Mouse (Mus musculus): ENCODE measurements at regions not wholly inside any gene's neighbourhood (a gene's known extent, or its start where the extent isn't known, plus 50 kb on each side); places are given as distances from the start of the nearest gene placed in this dataset.

DNA sequence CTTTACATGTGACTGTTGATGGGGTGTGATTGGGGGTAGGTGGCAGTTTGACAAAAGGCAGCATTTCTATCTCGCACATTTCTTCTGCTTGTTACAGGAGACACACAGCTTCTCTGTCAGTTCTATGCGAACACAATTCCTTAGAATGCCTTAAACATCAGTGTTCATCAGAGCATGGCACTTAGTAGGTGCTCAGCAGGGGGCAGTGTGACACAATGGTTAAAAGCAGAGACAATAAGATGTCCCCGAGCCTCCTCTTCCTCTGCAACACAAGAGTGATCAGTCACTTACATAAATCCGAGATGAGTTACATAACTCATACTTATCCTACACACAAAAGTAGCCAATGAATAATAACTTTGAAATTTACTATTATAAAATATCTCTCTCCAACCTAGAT is 688.1 kb downstream of the Gm826 start:
- DNase-seq (ENCODE audit: low read depth, low spot score), result no peak

DNA sequence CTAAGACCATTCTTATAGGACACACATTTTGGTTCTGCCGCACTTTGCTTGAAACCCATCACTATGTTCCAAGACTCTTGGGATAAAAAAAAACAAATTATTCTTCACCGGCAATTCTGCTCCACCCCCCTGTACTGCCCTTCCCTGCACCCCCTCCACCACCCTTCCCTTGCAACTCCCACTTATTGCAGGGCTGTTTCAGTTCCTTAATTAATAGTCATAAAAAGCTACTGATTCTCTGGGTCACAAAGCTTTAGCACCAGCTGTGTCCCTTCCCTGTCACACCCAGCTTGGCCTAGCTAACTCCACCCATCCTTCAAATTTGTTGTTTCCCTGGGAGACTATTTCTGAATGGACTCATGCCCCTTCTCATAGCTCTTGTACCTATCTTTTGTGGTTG is 687.4 kb downstream of the Gm826 start:
- no peak for DNase-seq (ENCODE audit: low read depth, low spot score)

DNA sequence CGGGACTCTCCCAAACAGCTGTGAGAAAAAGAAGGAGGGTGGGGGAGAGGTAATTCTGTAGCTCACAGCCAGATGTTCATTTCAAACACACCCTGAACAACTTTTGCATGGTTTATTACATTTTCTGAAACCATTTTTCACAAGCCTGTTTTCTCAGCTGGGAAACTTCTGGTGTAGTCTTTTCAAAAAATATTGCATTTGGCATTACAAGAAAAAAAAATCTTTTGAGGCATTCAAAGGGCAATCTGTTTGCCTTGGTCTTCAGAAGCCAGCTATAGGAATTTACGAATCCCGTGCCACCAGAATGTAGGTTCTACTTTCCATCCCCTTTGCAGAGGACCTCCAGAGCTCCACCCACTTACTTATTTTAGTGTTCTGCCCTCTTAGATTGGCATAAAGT is 681.7 kb downstream of the Gm826 start:
- DNase-seq (ENCODE audit: low read depth, low spot score), result no peak

DNA sequence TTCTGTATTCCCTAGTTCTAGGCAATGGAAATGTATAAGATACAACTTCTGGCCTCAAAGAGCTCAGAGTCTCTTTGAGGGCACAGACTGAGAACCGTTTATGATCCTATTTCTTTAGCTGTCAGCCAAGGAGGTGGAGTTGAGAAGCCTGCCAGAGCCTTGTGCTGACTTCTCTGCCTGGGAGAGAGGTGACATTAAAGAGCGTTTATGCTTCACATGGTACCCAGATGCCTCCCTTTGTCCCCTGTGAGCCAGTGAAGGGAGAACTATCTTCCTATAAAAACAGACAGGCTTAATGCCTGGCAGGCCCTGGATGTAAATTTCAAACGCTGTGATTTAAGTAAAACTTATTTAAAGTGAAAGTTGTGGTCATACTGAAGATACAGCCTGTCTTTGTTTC is 657.1 kb downstream of the Gm826 start:
- no peak for DNase-seq (ENCODE audit: low read depth, low spot score)

DNA sequence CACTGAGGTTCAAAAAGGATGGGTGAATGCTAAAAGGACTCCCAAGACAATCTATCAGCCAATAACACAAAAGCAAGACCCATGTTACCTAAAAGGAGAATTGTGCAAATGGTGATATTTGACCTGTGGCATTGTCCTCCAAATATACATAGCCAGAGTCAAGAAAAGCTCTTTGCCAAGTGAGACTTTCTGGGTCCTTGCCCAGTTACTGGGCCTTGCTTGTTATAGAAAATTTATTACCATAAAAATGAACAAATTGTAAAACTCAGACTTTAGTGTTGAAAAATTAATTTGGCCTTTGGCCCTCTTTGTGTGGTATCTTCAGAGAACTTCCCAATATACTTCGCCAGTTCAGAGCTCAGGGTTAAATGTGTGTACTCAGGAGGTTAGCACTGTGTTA is 653.3 kb downstream of the Gm826 start:
- DNase-seq (ENCODE audit: low read depth, low spot score), result no peak

DNA sequence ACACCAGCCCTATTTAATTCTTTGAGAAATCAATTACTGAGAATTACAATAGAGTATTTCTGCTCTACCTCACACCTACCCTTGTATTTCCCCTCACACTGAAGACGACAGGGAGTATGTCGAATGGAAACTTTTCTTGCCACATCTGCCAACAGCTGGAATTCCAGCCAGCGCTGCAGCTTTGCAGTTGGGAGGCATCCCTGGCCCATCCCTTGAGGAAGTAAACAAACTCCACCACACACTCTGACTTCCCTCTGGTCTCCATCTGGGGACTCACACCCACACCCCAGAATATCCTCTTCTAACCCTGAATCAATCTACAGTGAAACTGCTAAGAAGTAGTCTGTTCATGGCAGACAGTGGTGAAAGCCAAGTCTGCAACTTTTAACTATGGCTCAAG is 630.9 kb downstream of the Gm826 start:
- no peak for DNase-seq (ENCODE audit: low read depth, low spot score)

DNA sequence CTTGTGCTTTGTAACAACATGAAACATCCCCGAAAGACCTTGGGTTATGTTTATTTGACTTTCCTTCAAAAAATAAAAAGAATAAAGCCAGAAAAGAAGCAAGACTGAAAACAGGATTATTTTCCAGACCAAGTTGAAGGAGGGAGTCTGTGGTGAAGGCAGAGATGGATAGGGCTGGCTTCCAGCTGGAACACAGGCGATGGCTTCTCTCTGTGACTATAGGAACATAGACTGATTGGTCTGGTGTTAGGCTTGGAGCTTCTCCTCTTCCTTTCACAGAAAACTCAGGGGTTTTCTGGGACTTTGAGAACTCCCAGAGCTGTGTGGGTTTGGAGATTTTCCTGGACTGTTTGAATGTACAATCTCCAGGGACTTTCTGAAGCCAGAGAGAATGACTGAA is 625.8 kb downstream of the Gm826 start:
- DNase-seq (ENCODE audit: low read depth, low spot score), result no peak

DNA sequence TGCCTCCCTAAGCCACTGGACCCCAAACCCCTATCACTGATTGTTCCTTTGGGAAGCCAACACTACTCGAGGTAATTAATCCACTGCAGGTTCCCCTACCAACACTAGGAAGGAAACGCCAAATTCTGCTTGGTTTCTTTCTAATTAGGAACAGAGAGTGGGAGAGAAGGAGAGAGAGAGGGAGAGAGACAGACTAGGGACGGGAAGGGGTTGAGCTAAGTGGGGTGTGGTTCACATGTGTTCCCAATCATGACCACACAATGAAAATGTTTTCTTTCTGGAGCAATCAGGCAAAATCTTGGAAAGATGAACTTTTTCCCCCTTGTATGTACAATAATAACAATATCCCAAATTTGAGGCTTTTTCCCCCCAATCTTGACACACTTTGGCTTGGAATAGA is 619.3 kb downstream of the Gm826 start:
- no peak for DNase-seq (ENCODE audit: low read depth, low spot score)

DNA sequence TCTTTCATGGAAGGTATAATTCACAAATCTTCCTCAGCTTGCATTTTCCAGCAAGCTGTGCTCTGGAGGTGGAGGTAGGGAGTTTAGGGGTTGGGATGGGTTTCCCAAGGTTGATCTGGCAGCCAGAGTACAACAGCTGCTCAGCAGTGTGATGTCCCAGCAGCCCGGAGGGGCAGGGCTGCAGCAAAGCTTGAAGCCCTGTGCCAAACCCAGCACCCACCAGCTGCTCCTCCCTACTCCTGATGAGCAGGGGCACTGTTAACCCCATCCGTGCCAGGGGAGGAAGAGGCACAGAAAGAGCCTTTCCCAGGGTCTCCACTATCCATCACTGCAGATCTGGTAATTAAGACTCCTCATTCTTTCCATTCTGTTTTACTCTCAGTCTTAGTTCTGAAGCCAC is 615.2 kb downstream of the Gm826 start:
- DNase-seq (ENCODE audit: low read depth, low spot score), result no peak

DNA sequence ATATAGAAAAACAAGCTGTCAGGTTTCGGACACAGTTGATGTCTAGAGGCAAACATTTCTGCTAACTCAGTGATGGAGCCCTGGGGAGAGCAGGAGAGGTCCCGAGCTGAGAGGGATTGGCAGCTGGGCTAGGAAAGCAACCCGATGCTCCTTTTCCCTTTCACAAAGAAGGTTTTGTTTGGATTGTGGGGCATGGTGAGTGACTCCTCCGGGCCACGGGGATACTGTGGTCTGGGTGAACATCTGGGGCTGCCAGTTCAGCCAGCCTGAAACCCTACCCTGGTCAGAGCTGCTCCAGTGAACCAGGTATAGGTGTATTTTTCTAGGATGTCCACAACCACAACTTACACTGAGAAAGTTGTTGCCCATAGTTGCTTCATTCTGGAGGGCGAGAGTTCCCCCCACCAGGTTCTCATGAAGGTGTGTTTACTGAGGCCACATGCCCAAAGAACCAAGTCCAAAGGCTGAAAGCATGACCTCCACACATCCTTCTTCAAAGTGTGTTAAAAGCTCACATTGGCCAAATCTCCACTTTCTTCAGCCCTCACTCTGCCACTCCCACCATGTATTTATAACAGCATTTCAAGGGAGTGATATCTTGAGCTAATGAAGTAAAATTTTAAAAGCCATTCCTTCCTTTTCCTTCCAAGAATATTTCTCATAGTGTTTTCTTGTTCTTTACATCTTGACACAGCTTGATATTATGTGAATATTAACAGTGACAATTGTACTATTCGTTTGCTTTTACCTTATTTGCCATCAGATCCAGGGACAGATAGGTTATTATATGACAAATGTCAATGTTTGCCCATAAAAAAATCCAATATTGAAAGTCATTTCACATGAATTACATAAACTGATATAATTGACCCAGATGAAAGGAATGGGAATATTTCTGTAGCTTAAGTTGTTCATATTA is 608.5 kb downstream of the Gm826 start:
- DNase-seq (ENCODE audit: low read depth, low spot score), result no peak

DNA sequence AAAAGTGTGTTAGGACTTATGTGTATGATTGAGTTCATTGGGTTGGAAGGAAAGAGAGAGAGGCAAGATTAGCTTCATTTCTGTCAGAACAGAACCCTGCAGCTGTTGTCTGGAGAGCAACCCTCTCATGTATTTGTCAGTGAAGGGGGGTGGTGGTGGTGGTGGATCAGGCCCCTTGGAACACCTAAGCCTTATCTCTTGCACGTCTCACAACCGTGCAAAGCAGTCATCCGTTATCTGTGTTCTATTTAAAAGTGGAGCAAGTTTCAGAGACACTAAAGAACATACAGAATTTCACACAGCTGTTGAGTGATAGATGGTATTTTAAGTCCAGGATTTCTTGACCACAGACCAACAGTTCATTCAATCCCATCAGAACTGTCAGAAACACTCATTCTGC is 604.7 kb downstream of the Gm826 start:
- DNase-seq (ENCODE audit: low read depth, low spot score), result no peak

DNA sequence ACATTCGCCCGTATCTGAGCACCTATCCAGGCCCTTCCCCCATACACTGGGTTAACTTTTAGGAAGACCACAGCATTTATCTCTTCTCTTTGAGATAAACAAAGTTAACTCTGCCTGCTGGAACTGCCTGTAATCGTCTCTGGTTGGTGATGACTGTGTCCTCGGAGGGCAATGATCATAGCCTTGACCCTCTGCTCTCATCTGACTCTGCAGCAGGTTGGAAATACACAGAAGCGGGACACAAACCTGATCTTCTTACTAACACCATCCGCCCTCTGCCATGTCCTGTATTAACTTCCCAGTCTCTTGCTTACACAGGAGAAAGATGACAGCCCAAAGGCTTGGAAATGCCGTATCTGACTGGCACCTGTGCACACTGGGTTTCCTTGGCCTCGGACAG is 603.7 kb downstream of the Gm826 start:
- no peak for DNase-seq (ENCODE audit: low read depth, low spot score)

DNA sequence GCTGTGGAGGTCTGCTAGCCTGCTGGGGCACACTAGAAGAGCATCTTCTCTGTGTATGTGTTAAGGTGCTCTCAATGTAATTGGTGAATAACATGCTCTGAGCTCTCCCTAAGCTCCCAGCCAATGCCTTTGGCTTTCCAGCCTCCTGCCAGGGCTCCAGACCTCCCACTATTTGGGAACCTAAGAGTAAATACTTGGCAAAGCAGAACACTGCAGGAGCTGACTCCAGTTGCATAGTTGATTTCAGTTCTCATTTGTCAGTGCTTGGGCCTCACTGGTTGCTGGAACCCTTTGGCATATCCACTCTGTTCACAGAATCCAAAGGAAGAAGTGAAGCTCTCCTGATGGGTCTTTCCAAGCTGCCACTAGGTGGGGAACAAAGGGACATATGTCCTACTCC is 602.7 kb downstream of the Gm826 start:
- no peak for DNase-seq (ENCODE audit: low read depth, low spot score)

DNA sequence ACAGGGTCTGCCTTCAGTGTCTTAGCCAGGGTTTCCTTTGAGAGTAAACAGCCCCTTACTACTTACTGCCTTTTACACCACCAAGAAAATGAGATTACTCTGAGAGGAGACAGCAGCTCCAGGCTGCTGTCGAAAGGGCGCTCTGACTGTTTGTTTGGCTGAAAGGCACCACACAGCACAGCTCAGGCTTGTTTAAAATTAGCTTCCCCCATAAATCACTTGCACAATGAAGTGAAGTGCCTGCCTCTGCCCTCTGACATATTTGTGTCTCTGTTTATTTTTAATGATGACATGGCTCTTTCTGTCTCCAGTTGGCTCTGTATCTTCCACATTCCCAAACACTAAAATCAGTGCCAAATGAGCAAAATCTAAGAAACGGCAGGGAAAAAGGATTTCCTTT is 601.5 kb downstream of the Gm826 start:
- no peak for DNase-seq (ENCODE audit: low read depth, low spot score)

DNA sequence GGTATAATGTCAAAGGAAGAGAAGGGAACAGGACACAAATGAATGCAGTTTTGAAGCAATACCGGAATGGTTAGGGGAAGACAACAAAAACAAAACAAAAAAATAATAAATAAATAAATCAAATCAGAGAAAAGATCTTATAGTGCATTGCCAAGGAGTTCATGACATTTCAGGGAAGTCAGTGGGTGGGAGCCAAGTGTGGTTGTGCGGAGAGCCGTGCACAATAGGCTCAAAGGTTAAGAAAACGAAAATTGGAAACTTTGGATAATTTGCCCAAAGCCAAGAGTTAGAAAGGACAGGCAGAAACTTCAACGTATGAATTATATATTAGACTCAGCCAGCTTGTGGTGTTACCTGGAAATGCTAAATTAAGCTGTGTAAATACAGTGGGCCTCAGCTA is 599.4 kb downstream of the Gm826 start:
- DNase-seq (ENCODE audit: low read depth, low spot score), result no peak

DNA sequence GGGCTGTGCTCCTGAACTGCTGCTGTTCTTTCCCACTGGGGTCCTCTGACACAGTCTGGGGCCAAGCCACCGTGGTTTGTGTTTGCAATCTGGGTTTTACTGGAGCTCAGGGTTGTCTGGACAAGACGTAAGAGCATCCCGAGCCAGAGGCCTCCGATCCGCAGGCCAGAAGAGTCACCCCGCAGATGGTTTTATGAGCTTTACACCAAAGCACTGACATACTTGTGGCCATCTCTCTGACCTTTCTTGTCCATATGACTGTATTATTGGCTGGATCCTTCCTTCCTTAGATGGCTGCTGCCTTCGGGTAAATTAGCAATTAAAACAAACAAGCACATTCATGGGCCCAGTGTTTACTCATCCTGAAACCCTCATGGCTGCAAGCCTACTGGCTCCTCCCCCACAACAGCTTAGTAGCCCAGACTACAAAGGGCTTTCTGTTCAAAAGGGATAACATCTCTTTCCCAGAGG is 578.4 kb downstream of the Gm826 start:
- no peak for DNase-seq (ENCODE audit: low read depth, low spot score)

DNA sequence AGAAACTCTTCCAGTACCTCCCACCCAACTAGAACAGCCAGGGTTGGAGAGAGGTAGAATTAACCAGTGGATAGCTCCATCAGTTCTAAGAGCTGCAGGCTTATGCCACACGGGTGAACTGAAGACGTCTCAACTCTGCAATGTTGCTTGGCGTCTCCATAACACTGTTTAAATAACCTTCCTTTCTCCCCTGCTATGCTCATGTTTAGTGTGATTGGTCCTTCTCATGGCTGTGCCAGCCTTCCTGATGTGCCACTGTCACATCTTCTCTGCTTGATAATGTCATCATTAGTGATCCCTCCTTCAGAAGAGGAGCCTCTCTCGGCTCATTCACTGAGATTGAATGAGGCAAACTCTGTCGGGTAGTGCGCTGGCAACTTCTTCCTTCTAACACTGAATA is 573.2 kb downstream of the Gm826 start:
- DNase-seq (ENCODE audit: low read depth, low spot score), result no peak

DNA sequence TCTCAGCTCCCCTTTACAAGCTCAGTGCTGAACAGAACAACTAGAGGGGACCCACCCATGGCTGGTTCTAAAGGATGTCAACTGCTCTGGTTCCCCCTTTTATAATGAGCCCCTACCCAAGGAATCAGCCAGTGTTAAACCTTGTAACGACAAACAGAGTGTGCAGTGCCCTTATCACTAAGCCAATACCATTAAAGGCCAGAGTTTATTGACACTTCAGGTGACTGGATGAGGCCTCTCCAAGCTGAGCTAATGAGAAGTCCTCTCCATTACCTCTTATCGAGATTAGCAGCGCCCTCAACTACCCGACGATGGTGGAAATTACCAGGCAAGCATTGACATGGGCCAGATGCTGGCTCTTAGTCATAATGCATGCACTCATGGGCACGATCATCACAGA is 570.8 kb downstream of the Gm826 start:
- DNase-seq (ENCODE audit: low read depth, low spot score), result no peak

All from A20 (cell line).